Mouse (Mus musculus) MEL (cell line): ENCODE measurements around the gene Lrrc73. TPM values are rescaled to one million over a fixed set of nuclear protein-coding genes. Genes with fewer than 3 reads are reported as not detected.

Source experiments
- DNase-seq: peaks from one replicate; pipeline ENCODE4 v3.0.0; 2011; ENCODE audit warnings: low read depth, low spot score
- H3K27ac ChIP-seq: 2 replicates; pipeline ENCODE4 v1.5.1; 2012; ENCODE audit warnings: low read depth, mild to moderate bottlenecking, control low read depth, low read length, moderate library complexity; ENCODE audit not compliant: control insufficient read depth
- H3K27me3 ChIP-seq, 2 experiments: fragments of 150-350 bp in 1 of 2; sonication (generic) in 1 of 2; 2 replicates each; pipeline ENCODE4 v1.6.1; 2012; ENCODE audit warnings: low read length in 2 of 2, mild to moderate bottlenecking in 2 of 2, improper control_type of control experiment in 1 of 2, moderate library complexity in 1 of 2; ENCODE audit not compliant: insufficient read depth in 2 of 2, control insufficient read depth in 1 of 2
- H3K36me3 ChIP-seq, 2 experiments: 2 replicates each; pipeline ENCODE4 v1.6.1; 2012 to 2014; ENCODE audit warnings: low read length in 2 of 2, improper control_type of control experiment in 1 of 2, inconsistent platforms in 1 of 2, mild to moderate bottlenecking in 1 of 2; ENCODE audit not compliant: insufficient read depth in 2 of 2, control insufficient read depth in 1 of 2
- H3K4me1 ChIP-seq, 2 experiments: fragments of 150-350 bp in 1 of 2; sonication (generic) in 1 of 2; 2 replicates each; pipeline ENCODE4 v1.6.1; 2012; ENCODE audit warnings: low read length in 2 of 2, improper control_type of control experiment in 1 of 2, mild to moderate bottlenecking in 1 of 2; ENCODE audit not compliant: insufficient read depth in 2 of 2, control insufficient read depth in 1 of 2
- H3K4me3 ChIP-seq, 2 experiments: fragments of 150-350 bp in 1 of 2; sonication (generic) in 1 of 2; 2 replicates each; pipeline ENCODE4 v1.5.1; 2012; ENCODE audit warnings: low read depth in 2 of 2, low read length in 2 of 2, mild to moderate bottlenecking in 2 of 2, moderate library complexity in 2 of 2, control low read depth in 1 of 2, improper control_type of control experiment in 1 of 2; ENCODE audit not compliant: control insufficient read depth in 1 of 2, insufficient read depth in 1 of 2
- H3K79me2 ChIP-seq: 2 replicates; pipeline ENCODE4 v1.6.1; 2012; ENCODE audit warnings: mild to moderate bottlenecking, low read length, moderate library complexity; ENCODE audit not compliant: control insufficient read depth, poor library complexity, insufficient read depth
- H3K9ac ChIP-seq: 2 replicates; pipeline ENCODE4 v1.6.1; 2012; ENCODE audit warnings: low read depth, mild to moderate bottlenecking, control low read depth, low read length, moderate library complexity; ENCODE audit not compliant: control insufficient read depth, poor library complexity, severe bottlenecking
- H3K9me3 ChIP-seq: fragments of 150-350 bp; sonication (generic); replicated peaks from 2 replicates; pipeline ENCODE4 v1.6.1; 2012; ENCODE audit warnings: mild to moderate bottlenecking, low read length, improper control_type of control experiment, moderate library complexity; ENCODE audit not compliant: insufficient read depth
- CHD1 ChIP-seq: IDR thresholded peaks from 2 replicates; pipeline ENCODE4 v1.6.1; 2012; ENCODE audit warnings: low read depth, mild to moderate bottlenecking, inconsistent platforms, low read length, improper control_type of control experiment
- CHD2 ChIP-seq: IDR thresholded peaks from 2 replicates; pipeline ENCODE4 v1.6.1; 2011; ENCODE audit warnings: low read length, improper control_type of control experiment
- ELF1 ChIP-seq: IDR thresholded peaks from 2 replicates; pipeline ENCODE4 v1.6.1; 2014; ENCODE audit warnings: low read depth, mild to moderate bottlenecking, inconsistent platforms, low read length, improper control_type of control experiment, moderate library complexity
- EP300 ChIP-seq, 2 experiments: IDR thresholded peaks; 2 replicates each; pipeline ENCODE4 v1.6.1; 2011; ENCODE audit warnings: improper control_type of control experiment in 2 of 2, low read length in 2 of 2, low read depth in 1 of 2, mild to moderate bottlenecking in 1 of 2
- ETS1 ChIP-seq: IDR thresholded peaks from 2 replicates; pipeline ENCODE4 v1.6.1; 2012; ENCODE audit warnings: low read depth, mild to moderate bottlenecking, inconsistent platforms, low read length, improper control_type of control experiment, moderate library complexity
- HCFC1 ChIP-seq: IDR thresholded peaks from 2 replicates; pipeline ENCODE4 v1.6.1; 2012; ENCODE audit warnings: low read depth, mild to moderate bottlenecking, inconsistent platforms, low read length, improper control_type of control experiment, moderate library complexity
- JUND ChIP-seq: IDR thresholded peaks from 2 replicates; pipeline ENCODE4 v1.6.1; 2011; ENCODE audit warnings: low read depth, mild to moderate bottlenecking, improper control_type of control experiment, low read length
- MAX ChIP-seq: IDR thresholded peaks from 2 replicates; pipeline ENCODE4 v1.6.1; 2011; ENCODE audit warnings: low read length, improper control_type of control experiment
- MAZ ChIP-seq: IDR thresholded peaks from 2 replicates; pipeline ENCODE4 v1.6.1; 2012; ENCODE audit warnings: low read depth, mild to moderate bottlenecking, inconsistent platforms, low read length, improper control_type of control experiment
- MEF2A ChIP-seq: IDR thresholded peaks from 2 replicates; pipeline ENCODE4 v1.6.1; 2014; ENCODE audit warnings: low read depth, mild to moderate bottlenecking, inconsistent platforms, low read length, improper control_type of control experiment; ENCODE audit not compliant: poor library complexity, insufficient replicate concordance, severe bottlenecking; ENCODE audit errors: extremely low read depth
- MXI1 ChIP-seq: IDR thresholded peaks from 2 replicates; pipeline ENCODE4 v1.6.1; 2011; ENCODE audit warnings: mild to moderate bottlenecking, low read depth, low read length, improper control_type of control experiment
- MYB ChIP-seq: IDR thresholded peaks from 2 replicates; pipeline ENCODE4 v1.6.1; 2011; ENCODE audit warnings: mild to moderate bottlenecking, low read depth, low read length, improper control_type of control experiment
- MYC ChIP-seq: IDR thresholded peaks from 2 replicates; pipeline ENCODE4 v1.6.1; 2011; ENCODE audit warnings: low read depth, mild to moderate bottlenecking, low read length, improper control_type of control experiment, moderate library complexity
- POLR2A ChIP-seq, 2 experiments: IDR thresholded peaks; 2 replicates each; pipeline ENCODE4 v1.6.1; 2011 to 2012; ENCODE audit warnings: low read length in 2 of 2, mild to moderate bottlenecking in 2 of 2, control low read depth in 1 of 2, improper control_type of control experiment in 1 of 2, low read depth in 1 of 2, moderate library complexity in 1 of 2; ENCODE audit not compliant: control insufficient read depth in 1 of 2, insufficient read depth in 1 of 2, poor library complexity in 1 of 2
- POLR2AphosphoS2 ChIP-seq: IDR thresholded peaks from 2 replicates; pipeline ENCODE4 v1.6.1; 2011; ENCODE audit warnings: low read length, improper control_type of control experiment
- POLR2AphosphoS5 ChIP-seq: IDR thresholded peaks from 2 replicates; pipeline ENCODE4 v1.6.1; 2012; ENCODE audit warnings: low read depth, borderline replicate concordance, mild to moderate bottlenecking, inconsistent platforms, low read length, moderate library complexity, mixed read lengths
- SMC3 ChIP-seq: IDR thresholded peaks from 2 replicates; pipeline ENCODE4 v1.6.1; 2011; ENCODE audit warnings: low read depth, low read length, improper control_type of control experiment
- TBP ChIP-seq: IDR thresholded peaks from 2 replicates; pipeline ENCODE4 v1.8.0; 2011; ENCODE audit warnings: low read depth, low read length, improper control_type of control experiment
- USF1 ChIP-seq: IDR thresholded peaks from 2 replicates; pipeline ENCODE4 v1.6.1; 2014; ENCODE audit warnings: low read depth, mild to moderate bottlenecking, inconsistent platforms, low read length, improper control_type of control experiment, moderate library complexity
- ZC3H11A ChIP-seq: IDR thresholded peaks from 2 replicates; pipeline ENCODE4 v1.6.1; 2012; ENCODE audit warnings: low read depth, mild to moderate bottlenecking, inconsistent platforms, low read length, improper control_type of control experiment
- polyA plus RNA-seq, 2 experiments: library from polyadenylated mRNA; stranded (reverse) in 1 of 2; unstranded in 1 of 2; fragments of >175 nt in 1 of 2; fragments of >200 nt in 1 of 2; gene quantifications; 2 replicates each; pipeline versions ENCODE4 v1.2.1 to v1.2.4; 2012; ENCODE audit warnings: low replicate concordance in 2 of 2, low read depth in 1 of 2; ENCODE audit not compliant: insufficient read length in 2 of 2, insufficient read depth in 1 of 2, missing spikeins in 1 of 2
- total RNA-seq: library from RNA; depleted of rRNA; stranded (reverse); fragments of 300-350 nt; gene quantifications from 2 replicates; pipeline ENCODE4 v1.2.3, GENCODE M21; 2012

Lrrc73 gene
- total and polyA plus RNA-seq, 3 experiments, result 1.2 to 3.5 TPM; not detected in 1

DNA sequence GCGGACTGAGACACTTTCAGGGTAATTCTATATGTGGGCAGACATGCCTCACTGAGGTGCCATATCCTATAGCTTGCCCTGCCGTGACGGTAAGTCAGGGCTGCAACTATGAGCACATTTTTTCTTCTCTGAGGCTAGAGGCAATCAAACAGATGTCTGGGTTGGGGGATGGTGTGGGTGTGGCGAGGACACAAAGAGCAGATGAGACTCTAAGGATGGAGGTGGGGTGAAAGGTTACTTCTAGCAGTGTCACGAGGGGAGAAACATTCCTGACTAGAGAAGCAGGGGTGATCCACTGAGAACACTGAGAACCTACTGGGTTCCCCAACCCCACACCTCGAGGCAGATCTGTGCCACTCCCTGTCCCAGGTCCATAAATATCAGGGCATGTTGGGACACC is 13.7 kb downstream of the Lrrc73 start:
- no peak for DNase-seq
- no peak overlapping the region for H3K27ac ChIP-seq
- H3K36me3 ChIP-seq, result peaks cover 0 to 8% of the 10 kb centered on the region in 2 experiments; a peak in 2 of 4 replicates
- H3K9ac ChIP-seq, result no peak overlapping the region
- no peak overlapping the region for H3K4me3 ChIP-seq
- H3K4me1 ChIP-seq, result no peaks in the 10 kb centered on the region
- no peaks in the 10 kb centered on the region for H3K27me3 ChIP-seq
- TF ChIP-seq MYB, result no peak
- no peak for TF ChIP-seq MEF2A
- TF ChIP-seq MXI1, result no peak
- no peak for TF ChIP-seq MAZ
- no peak for TF ChIP-seq ELF1
- TF ChIP-seq TBP, result no peak
- no peak for TF ChIP-seq USF1
- TF ChIP-seq MYC, result no peak
- TF ChIP-seq CHD1, result no peak
- no peak for TF ChIP-seq CHD2
- TF ChIP-seq JUND, result no peak
- TF ChIP-seq POLR2AphosphoS2, result no peak
- no peak for TF ChIP-seq MAX
- no peak for TF ChIP-seq POLR2AphosphoS5
- no peak for TF ChIP-seq SMC3
- TF ChIP-seq EP300 (IDR thresholded peaks at IDR 0.05; ENCODE audit: low read depth in 1 of 2, low read length in 2 of 2), result no peak
- H3K9me3 ChIP-seq, result no peaks in the 10 kb centered on the region
- no peaks in the 10 kb centered on the region for H3K79me2 ChIP-seq

DNA sequence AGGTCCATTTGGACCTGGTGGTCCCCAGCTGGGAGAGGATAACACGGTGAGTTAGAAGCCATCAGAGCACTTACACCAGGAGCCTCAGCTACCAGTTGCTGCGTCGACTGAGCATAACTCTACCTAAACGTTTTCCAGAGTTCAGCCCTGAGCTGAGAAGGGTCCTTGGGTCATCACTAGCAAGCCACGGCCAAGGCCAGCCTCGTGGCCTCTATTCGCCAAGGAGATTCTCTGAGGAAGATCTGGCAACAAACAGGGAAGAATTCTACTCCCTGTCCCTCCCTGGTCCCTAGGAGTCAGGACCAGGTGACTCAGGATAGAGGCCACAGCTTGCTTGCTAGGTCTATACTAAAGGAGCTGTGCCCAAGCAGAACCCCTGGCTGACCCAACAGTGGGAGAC is 14.2 kb downstream of the Lrrc73 start:
- Histone ChIP-seq H3K4me1 (no peaks in the 10 kb centered on the region), H3K9ac (no peak overlapping the region), H3K9me3 (no peaks in the 10 kb centered on the region), H3K27me3 (no peaks in the 10 kb centered on the region), H3K36me3 (peaks cover 0 to 8% of the 10 kb centered on the region in 2 experiments; a peak in 2 of 4 replicates), H3K27ac (no peak overlapping the region), H3K4me3 (no peak overlapping the region), H3K79me2 (no peaks in the 10 kb centered on the region)
- DNase-seq, result no peak
- TF ChIP-seq MXI1 (no peak), EP300 (IDR thresholded peaks at IDR 0.05; ENCODE audit: low read depth in 1 of 2, low read length in 2 of 2) (no peak), MEF2A (no peak), CHD2 (no peak), ETS1 (no peak), HCFC1 (no peak), ZC3H11A (no peak), CHD1 (no peak), USF1 (no peak), POLR2A (IDR thresholded peaks at IDR 0.05; ENCODE audit: control insufficient read depth in 1 of 2, insufficient read depth in 1 of 2, low read depth in 1 of 2, low read length in 2 of 2, poor library complexity in 1 of 2) (no peak)
